ENCODE assay signal across 23 mouse cellular contexts in the genomic region with DNA sequence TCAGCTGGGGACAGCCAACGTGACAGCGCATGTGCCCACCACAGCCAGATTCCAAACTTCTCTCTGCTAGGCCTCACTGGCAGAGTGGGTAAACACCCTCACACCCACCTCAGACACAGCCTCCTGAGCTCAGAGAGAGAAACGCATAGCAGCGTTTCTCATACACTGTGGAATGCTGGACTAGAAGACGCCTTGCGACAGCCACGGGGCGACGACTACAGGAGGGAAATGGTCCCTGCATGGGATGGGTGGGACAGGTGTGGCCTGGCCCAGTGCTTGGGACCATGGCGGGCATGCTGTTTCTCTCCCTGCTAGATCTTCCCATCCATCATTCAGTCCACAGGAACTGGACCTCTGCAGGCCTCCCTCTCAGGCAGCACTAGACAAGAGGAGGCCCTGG. TPM values are rescaled to one million over a fixed set of nuclear protein-coding genes. Genes with fewer than 3 reads are reported as not detected.
DNase-seq lines count a peak whose midpoint lies in the region; ATAC-seq lines count a peak whose summit lies in the region.
"Had no signal": no experiment of that assay in that cellular context is flagged by ENCODE, and none has a peak within 500 bp of the region (broad histone marks: within the 10 kb centered on the region; RNA-seq: fewer than 3 reads in every experiment).

No protein-coding gene starts in this region.

- 0 out of 2 replicates have a peak, but pooled peaks cover 6% of the 10 kb centered on the region for H3K27me3 ChIP-seq in hindbrain, embryonic 10.5 days (ENCODE audit: insufficient read depth, poor library complexity, severe bottlenecking)
- H3K27me3 ChIP-seq in hindbrain, embryonic 14.5 days (ENCODE audit: control insufficient read depth, insufficient read depth, low read length), result no peaks in the 10 kb centered on the region
- H3K27me3 ChIP-seq in lung, embryonic 16.5 days (ENCODE audit: control insufficient read depth, insufficient read depth, low read depth, low read length), result no peaks in the 10 kb centered on the region
- H3K27me3 ChIP-seq: embryonic facial prominence, embryonic 12.5 days; lung, embryonic 15.5 days; neural tube, embryonic 12.5 days had no signal

- no peak overlapping the region for H3K4me3 ChIP-seq in hindbrain, embryonic 10.5 days
- no peak overlapping the region for H3K4me3 ChIP-seq in hindbrain, embryonic 14.5 days (replicated peaks; ENCODE audit: low read length)
- no peak overlapping the region for H3K4me3 ChIP-seq in lung, embryonic 16.5 days (ENCODE audit: low read length)
- H3K4me3 ChIP-seq: embryonic facial prominence, embryonic 12.5 days; erythroblast, embryonic 14.5 days; layer of hippocampus, adult 2 months; liver, embryonic 12.5 days; lung, embryonic 15.5 days; neural tube, embryonic 12.5 days had no signal

- no peak overlapping the region for H3K9ac ChIP-seq in hindbrain, embryonic 14.5 days
- no peak overlapping the region for H3K9ac ChIP-seq in lung, embryonic 16.5 days (ENCODE audit: low read length)
- H3K9ac ChIP-seq: embryonic facial prominence, embryonic 12.5 days; liver, embryonic 12.5 days; lung, embryonic 15.5 days; neural tube, embryonic 12.5 days had no signal

- peak; percentile 2 for DNase-seq in hindbrain, embryonic 10.5 days (ENCODE audit: low spot score)
- no peak for DNase-seq in hindbrain, embryonic 14.5 days (ENCODE audit: low spot score)
- DNase-seq in lung, postnatal 4 days, result no peak
- DNase-seq in CD4-positive helper T cell, adult 2 months (ENCODE audit: low read depth, low spot score), result peak; percentile 27
- peak; percentile 45 for DNase-seq in naive thymus-derived CD4-positive, alpha-beta T cell, adult 2 months (ENCODE audit: low read depth)
- DNase-seq in cerebellum, postnatal 36 days, result no peak
- DNase-seq: adrenal gland, postnatal 10 days; cerebellum, adult 9-11 months; gastrocnemius, postnatal 25 days; kidney, adult 18-20 months; kidney, postnatal 14 days; left cerebral cortex, postnatal 4 days; right cerebral cortex, postnatal 4 days had no signal

- ATAC-seq in hindbrain, embryonic 14.5 days (ENCODE audit: low FRiP score), result no peak
- ATAC-seq in lung, embryonic 16.5 days (ENCODE audit: low read depth), result peak; percentile 34; the same call in 1 of the 2 replicates
- ATAC-seq: forebrain, embryonic 14.5 days; hindbrain, postnatal 0 days; liver, embryonic 12.5 days had no signal

- H3K4me1 ChIP-seq in hindbrain, embryonic 10.5 days (replicated peaks), result peaks cover 37% of the 10 kb centered on the region
- peaks cover 13% of the 10 kb centered on the region; the same call in 1 of the 2 replicates for H3K4me1 ChIP-seq in hindbrain, embryonic 14.5 days (replicated peaks; ENCODE audit: control insufficient read depth, insufficient read depth, low read length)
- H3K4me1 ChIP-seq in lung, embryonic 16.5 days (replicated peaks; ENCODE audit: control insufficient read depth, insufficient read depth, low read length), result peaks cover 4% of the 10 kb centered on the region
- H3K4me1 ChIP-seq: embryonic facial prominence, embryonic 12.5 days had no signal

- H3K4me2 ChIP-seq in hindbrain, embryonic 14.5 days (replicated peaks), result no peak overlapping the region
- no peak overlapping the region for H3K4me2 ChIP-seq in lung, embryonic 16.5 days (ENCODE audit: low read depth, low read length)
- H3K4me2 ChIP-seq: embryonic facial prominence, embryonic 12.5 days; liver, embryonic 12.5 days; lung, embryonic 15.5 days; neural tube, embryonic 12.5 days had no signal

- H3K9me3 ChIP-seq in hindbrain, embryonic 10.5 days, result no peaks in the 10 kb centered on the region
- H3K9me3 ChIP-seq in hindbrain, embryonic 14.5 days (ENCODE audit: control insufficient read depth, low read length), result no peaks in the 10 kb centered on the region
- no peaks in the 10 kb centered on the region for H3K9me3 ChIP-seq in lung, embryonic 16.5 days (ENCODE audit: control insufficient read depth, low read length)
- H3K9me3 ChIP-seq: embryonic facial prominence, embryonic 12.5 days; G1E; liver, embryonic 12.5 days; lung, embryonic 15.5 days; neural tube, embryonic 12.5 days had no signal

- H3K27ac ChIP-seq in hindbrain, embryonic 10.5 days, result no peak overlapping the region
- no peak overlapping the region for H3K27ac ChIP-seq in hindbrain, embryonic 14.5 days
- no peak overlapping the region for H3K27ac ChIP-seq in lung, embryonic 16.5 days (ENCODE audit: low read length)
- H3K27ac ChIP-seq: embryonic facial prominence, embryonic 12.5 days; hindbrain, postnatal 0 days; layer of hippocampus, adult 2 months; liver, embryonic 12.5 days; lung, embryonic 15.5 days; neural tube, embryonic 12.5 days had no signal

- no peaks in the 10 kb centered on the region for H3K36me3 ChIP-seq in hindbrain, embryonic 10.5 days
- H3K36me3 ChIP-seq in hindbrain, embryonic 14.5 days (replicated peaks; ENCODE audit: control insufficient read depth, insufficient read depth), result no peaks in the 10 kb centered on the region
- H3K36me3 ChIP-seq in lung, embryonic 16.5 days (ENCODE audit: control insufficient read depth, insufficient read depth, low read length), result no peaks in the 10 kb centered on the region
- H3K36me3 ChIP-seq: embryonic facial prominence, embryonic 12.5 days; G1E; liver, embryonic 12.5 days; lung, embryonic 15.5 days; neural tube, embryonic 12.5 days had no signal

- WGBS in hindbrain, embryonic 10.5 days, result 87% methylated on average over 10 of the region's 10 CpGs
- WGBS in hindbrain, embryonic 14.5 days, result 84% methylated on average over 10 of the region's 10 CpGs
- 59% methylated on average over 10 of the region's 10 CpGs for WGBS in lung, embryonic 16.5 days

RNA-seq across cellular contexts. Expression of a gene that starts 13.2 kb away (rescaled TPM):
- polyA plus RNA-seq in hindbrain, embryonic 10.5 days (2016; fragmentation: Nextera tagmentation; extraction: Ambion mirVana), result 1.3 and 1.9 TPM in 2 replicates
- 13.2 and 14.5 TPM in 2 replicates for polyA plus RNA-seq in hindbrain, embryonic 14.5 days (2014; fragmentation: Nextera tagmentation; extraction: Ambion mirVana)
- 2.7 and 3.8 TPM in 2 replicates for polyA plus RNA-seq in lung, embryonic 16.5 days (2015; fragmentation: Nextera tagmentation; extraction: Ambion mirVana)

RNA-seq across cellular contexts. Expression of a gene that starts 29.6 kb away (rescaled TPM):
- polyA plus RNA-seq in hindbrain, embryonic 10.5 days (2016; fragmentation: Nextera tagmentation; extraction: Ambion mirVana), result 20.9 and 23.9 TPM in 2 replicates
- 21.8 and 26.4 TPM in 2 replicates for polyA plus RNA-seq in hindbrain, embryonic 14.5 days (2014; fragmentation: Nextera tagmentation; extraction: Ambion mirVana)
- 29.7 and 33.1 TPM in 2 replicates for polyA plus RNA-seq in lung, embryonic 16.5 days (2015; fragmentation: Nextera tagmentation; extraction: Ambion mirVana)

RNA-seq across cellular contexts. Expression of a gene that starts 33.4 kb away (rescaled TPM):
- polyA plus RNA-seq in hindbrain, embryonic 10.5 days (2016; fragmentation: Nextera tagmentation; extraction: Ambion mirVana), result 117 and 126 TPM in 2 replicates
- 62.6 and 72.1 TPM in 2 replicates for polyA plus RNA-seq in hindbrain, embryonic 14.5 days (2014; fragmentation: Nextera tagmentation; extraction: Ambion mirVana)
- polyA plus RNA-seq in lung, embryonic 16.5 days (2015; fragmentation: Nextera tagmentation; extraction: Ambion mirVana), result 98.8 and 99.9 TPM in 2 replicates

RNA-seq across cellular contexts. Expression of a gene that starts 50.4 kb away (rescaled TPM):
- polyA plus RNA-seq in hindbrain, embryonic 10.5 days (2016; fragmentation: Nextera tagmentation; extraction: Ambion mirVana), result 57.5 and 71.8 TPM in 2 replicates
- 59.5 and 61.7 TPM in 2 replicates for polyA plus RNA-seq in hindbrain, embryonic 14.5 days (2014; fragmentation: Nextera tagmentation; extraction: Ambion mirVana)
- polyA plus RNA-seq in lung, embryonic 16.5 days (2015; fragmentation: Nextera tagmentation; extraction: Ambion mirVana), result 39.2 and 41.6 TPM in 2 replicates

Comparison
In these comparisons a context has a peak if more than half of its experiments do, and no peak if none do; other contexts are left out.
1. DNase-seq: peak in hindbrain, embryonic 10.5 days (single experiment), CD4-positive helper T cell, adult 2 months (single experiment) and naive thymus-derived CD4-positive, alpha-beta T cell, adult 2 months (single experiment); none in hindbrain, embryonic 14.5 days (single experiment), lung, postnatal 4 days (0 of 2) and cerebellum, postnatal 36 days (0 of 2).